Mouse (Mus musculus) stomach, postnatal 0 days (tissue): ENCODE data around the gene Mypop.

Experiments
- CTCF ChIP-seq: IDR thresholded peaks from 2 replicates; pipeline ENCODE4 v1.5.1; 2016; ENCODE audit warnings: antibody characterized with exemption, low read depth, mild to moderate bottlenecking, moderate library complexity
- EP300 ChIP-seq: optimal IDR thresholded peaks from 2 replicates; pipeline ENCODE3; 2016; ENCODE audit warnings: antibody characterized with exemption

- no peak for TF ChIP-seq CTCF
- TF ChIP-seq EP300 = no peak
Observed at GRCm38 (mm10) chr7:18942376-18942775, 48.7 kb upstream of the Mypop start.
